Mouse (Mus musculus) embryonic facial prominence, embryonic 14.5 days (tissue): ENCODE results near the gene Ccdc93. TPM values are rescaled to one million over a fixed set of nuclear protein-coding genes. Genes with fewer than 3 reads are reported as not detected.

Experiments
- ATAC-seq: fragments of 200-750 bp; cut with Nextera tagmentation; 2 replicates; pipeline ENCODE4 v1.8.0; 2017; ENCODE audit warnings: low read depth, moderate number of reproducible peaks, moderate TSS enrichment
- DNase-seq: peaks from one replicate; pipeline ENCODE4 v3.0.0-alpha.2; 2015; ENCODE audit warnings: low spot score
- H3K27ac ChIP-seq: fragments of 300-500 bp; sonication (generic); replicated peaks from 2 replicates; pipeline ENCODE4 v1.5.1; 2014; ENCODE audit warnings: low read depth, mild to moderate bottlenecking, low read length, moderate library complexity
- H3K27me3 ChIP-seq: fragments of 300-500 bp; sonication (generic); replicated peaks from 2 replicates; pipeline ENCODE4 v1.6.1; 2014; ENCODE audit warnings: low read length; ENCODE audit not compliant: control insufficient read depth, insufficient read depth
- H3K36me3 ChIP-seq: fragments of 300-500 bp; sonication (generic); 2 replicates; pipeline ENCODE4 v1.6.1; 2014; ENCODE audit warnings: low read length, mixed read lengths; ENCODE audit not compliant: control insufficient read depth, insufficient read depth
- H3K4me1 ChIP-seq: fragments of 300-500 bp; sonication (generic); 2 replicates; pipeline ENCODE4 v1.6.1; 2014; ENCODE audit warnings: antibody characterized with exemption, low read length; ENCODE audit not compliant: control insufficient read depth, insufficient read depth
- H3K4me2 ChIP-seq: fragments of 300-500 bp; sonication (generic); 2 replicates; pipeline ENCODE4 v1.6.1; 2014; ENCODE audit warnings: low read depth, mild to moderate bottlenecking, low read length, moderate library complexity, mixed read lengths
- H3K4me3 ChIP-seq: fragments of 300-500 bp; sonication (generic); 2 replicates; pipeline ENCODE4 v1.5.1; 2014; ENCODE audit warnings: low read depth, mild to moderate bottlenecking, low read length
- H3K9ac ChIP-seq: fragments of 300-500 bp; sonication (generic); 2 replicates; pipeline ENCODE4 v1.6.1; 2014; ENCODE audit warnings: low read depth, mild to moderate bottlenecking, low read length, moderate library complexity, mixed read lengths
- H3K9me3 ChIP-seq: fragments of 300-500 bp; sonication (generic); 2 replicates; pipeline ENCODE4 v1.6.1; 2016; ENCODE audit warnings: low read length; ENCODE audit not compliant: control insufficient read depth
- WGBS: fragments of 180-500 bp; shearing (Covaris S2); extraction: QIAGEN DNeasy Blood & Tissue Kit; methylation state at CpG from one replicate; pipeline ENCODE4 v1.1.7; 2014; 5-methylcytosine and 5-hydroxymethylcytosine counted together
- polyA plus RNA-seq: library from polyadenylated mRNA; unstranded; fragments of >200 nt; fragmentation: Nextera tagmentation; extraction: Ambion mirVana; gene quantifications from 2 replicates; pipeline ENCODE4 v1.2.1, GENCODE M21; 2014

Ccdc93 gene
- polyA plus RNA-seq, 1 experiment from 2014 or later, result 11.7 TPM

GRCm38 (mm10) chr1:121549456-121549855 lies 118.6 kb downstream of the Ccdc93 start:
- no peaks in the 10 kb centered on the region for H3K4me1 ChIP-seq
- H3K27ac ChIP-seq, result no peak overlapping the region
- no peak for ATAC-seq
- H3K9ac ChIP-seq, result no peak overlapping the region
- H3K4me3 ChIP-seq, result no peak overlapping the region
- H3K27me3 ChIP-seq, result no peaks in the 10 kb centered on the region
- no peaks in the 10 kb centered on the region for H3K9me3 ChIP-seq
- peaks cover 32% of the 10 kb centered on the region for H3K36me3 ChIP-seq
- DNase-seq, result no peak
- WGBS, result 76% methylated on average over 4 of the region's 4 CpGs
- no peak overlapping the region for H3K4me2 ChIP-seq

GRCm38 (mm10) chr1:121550801-121551456 lies 120.1 kb downstream of the Ccdc93 start:
- no peak overlapping the region for H3K4me2 ChIP-seq
- 84% methylated on average over 16 of the region's 16 CpGs for WGBS
- no peaks in the 10 kb centered on the region for H3K27me3 ChIP-seq
- H3K27ac ChIP-seq, result no peak overlapping the region
- no peak overlapping the region for H3K4me3 ChIP-seq
- H3K9me3 ChIP-seq, result no peaks in the 10 kb centered on the region
- no peak overlapping the region for H3K9ac ChIP-seq
- H3K36me3 ChIP-seq, result peaks cover 40% of the 10 kb centered on the region
- DNase-seq (no peak), ATAC-seq (no peak)
- H3K4me1 ChIP-seq, result no peaks in the 10 kb centered on the region

- DNase-seq (no peak), ATAC-seq (no peak)
- Histone ChIP-seq H3K27ac (no peak overlapping the region), H3K9me3 (no peaks in the 10 kb centered on the region), H3K27me3 (no peaks in the 10 kb centered on the region), H3K9ac (no peak overlapping the region), H3K36me3 (peaks cover 45% of the 10 kb centered on the region), H3K4me3 (no peak overlapping the region), H3K4me1 (no peaks in the 10 kb centered on the region), H3K4me2 (no peak overlapping the region)
- WGBS, result 80% methylated on average over 7 of the region's 7 CpGs
Measured at GRCm38 (mm10) chr1:121551457-121551835, 120.6 kb downstream of the Ccdc93 start.

Other genes with a start within 250 kb of the Ccdc93 start
- 26.6 and 31.8 TPM in 2 replicates for gene Insig2, start 98.5 kb upstream of the Ccdc93 start, polyA plus RNA-seq
- 0.25 and 0.30 TPM in 2 replicates for gene Htr5b, start 97.4 kb downstream of the Ccdc93 start, polyA plus RNA-seq
- gene Ddx18, start 136.9 kb downstream of the Ccdc93 start, polyA plus RNA-seq, result 58.7 and 61.4 TPM in 2 replicates